ENCODE assay signal across 19 mouse cellular contexts in genomic region chr12:24899636-24900035, GRCm38 (mm10).
DNase-seq lines count a peak whose midpoint lies in the region; ATAC-seq lines count a peak whose summit lies in the region.
"Had no signal": no experiment of that assay in that cellular context is flagged by ENCODE, and none has a peak within 500 bp of the region (broad histone marks: within the 10 kb centered on the region; RNA-seq: fewer than 3 reads in every experiment).

No protein-coding gene starts in this region.

- WGBS in heart, embryonic 12.5 days, result 78% methylated on average over 10 of the region's 10 CpGs

- H3K4me1 ChIP-seq in heart, embryonic 12.5 days (replicated peaks), result peaks cover 12% of the 10 kb centered on the region
- H3K4me1 ChIP-seq: embryonic facial prominence, embryonic 15.5 days; intestine, embryonic 15.5 days had no signal

- H3K9ac ChIP-seq in heart, embryonic 12.5 days, result no peak overlapping the region
- H3K9ac ChIP-seq: embryonic facial prominence, embryonic 15.5 days; hindbrain, embryonic 13.5 days; intestine, embryonic 15.5 days; liver, embryonic 13.5 days; lung, embryonic 15.5 days had no signal

- H3K4me3 ChIP-seq in heart, embryonic 12.5 days, result no peak overlapping the region
- H3K4me3 ChIP-seq: embryonic facial prominence, embryonic 15.5 days; hindbrain, embryonic 13.5 days; intestine, embryonic 15.5 days; liver, embryonic 13.5 days; lung, embryonic 15.5 days; megakaryocyte, embryonic 14.5 days had no signal

- H3K27ac ChIP-seq in heart, embryonic 12.5 days (ENCODE audit: poor library complexity, severe bottlenecking), result no peak overlapping the region
- H3K27ac ChIP-seq: embryonic facial prominence, embryonic 15.5 days; hindbrain, embryonic 13.5 days; intestine, embryonic 15.5 days; lung, embryonic 15.5 days had no signal

- peaks cover 41% of the 10 kb centered on the region for H3K36me3 ChIP-seq in heart, embryonic 12.5 days
- H3K36me3 ChIP-seq: intestine, embryonic 15.5 days; liver, embryonic 13.5 days had no signal

- no peak for ATAC-seq in heart, embryonic 12.5 days (ENCODE audit: insufficient number of reproducible peaks, low FRiP score)
- ATAC-seq: intestine, embryonic 15.5 days had no signal

- peak; percentile 81 for DNase-seq in heart, adult 11 months
- peak; percentile 81 for DNase-seq in A20 (ENCODE audit: low read depth, low spot score)
- DNase-seq in kidney, adult 18-20 months, result peak; percentile 53
- peak; percentile 72 for DNase-seq in kidney, postnatal 14 days
- no peak for DNase-seq in adipocyte (ENCODE audit: low spot score)
- no peak for DNase-seq in urinary bladder, postnatal 14 days (ENCODE audit: low spot score)
- DNase-seq in gastrocnemius, postnatal 4 days (ENCODE audit: low spot score in 2 of 2), result no peak
- DNase-seq: adrenal gland, postnatal 25 days; cerebellum, adult 2 months; heart, postnatal 14 days; liver, embryonic 13.5 days; right cerebral cortex, postnatal 14 days; thymus, postnatal 14 days had no signal

- no peak overlapping the region for H3K4me2 ChIP-seq in heart, embryonic 12.5 days
- H3K4me2 ChIP-seq: embryonic facial prominence, embryonic 15.5 days; hindbrain, embryonic 13.5 days; intestine, embryonic 15.5 days; liver, embryonic 13.5 days; lung, embryonic 15.5 days had no signal

- no peaks in the 10 kb centered on the region for H3K9me3 ChIP-seq in heart, embryonic 12.5 days (replicated peaks)
- H3K9me3 ChIP-seq: embryonic facial prominence, embryonic 15.5 days; hindbrain, embryonic 13.5 days; intestine, embryonic 15.5 days; liver, embryonic 13.5 days; lung, embryonic 15.5 days; megakaryocyte, embryonic 14.5 days had no signal

- H3K27me3 ChIP-seq in heart, embryonic 12.5 days (replicated peaks), result no peaks in the 10 kb centered on the region
- H3K27me3 ChIP-seq: embryonic facial prominence, embryonic 15.5 days; hindbrain, embryonic 13.5 days; intestine, embryonic 15.5 days; liver, embryonic 13.5 days; lung, embryonic 15.5 days; megakaryocyte, embryonic 14.5 days had no signal

Comparison
In these comparisons a context has a peak if more than half of its experiments do, and no peak if none do; other contexts are left out.
1. DNase-seq: peak in heart, adult 11 months (single experiment), A20 (single experiment), kidney, adult 18-20 months (single experiment) and kidney, postnatal 14 days (single experiment); none in adipocyte (single experiment), urinary bladder, postnatal 14 days (single experiment) and gastrocnemius, postnatal 4 days (0 of 2).